Mouse (Mus musculus) embryonic facial prominence, embryonic 10.5 days (tissue): ENCODE data around the gene Jmjd1c. TPM values are rescaled to one million over a fixed set of nuclear protein-coding genes. Genes with fewer than 3 reads are reported as not detected.

Experiments used
- DNase-seq: peaks from one replicate; pipeline ENCODE4 v3.0.0-alpha.2; 2017; ENCODE audit warnings: low spot score
- H3K27ac ChIP-seq: fragments of 300-500 bp; sonication (generic); replicated peaks from 2 replicates; pipeline ENCODE4 v1.5.1; 2016; ENCODE audit warnings: mild to moderate bottlenecking
- H3K27me3 ChIP-seq: fragments of 300-500 bp; sonication (generic); replicated peaks from 2 replicates; pipeline ENCODE4 v1.6.1; 2016; ENCODE audit warnings: low read depth, mild to moderate bottlenecking; ENCODE audit not compliant: poor library complexity, severe bottlenecking
- H3K36me3 ChIP-seq: fragments of 300-500 bp; sonication (generic); replicated peaks from 2 replicates; pipeline ENCODE4 v1.6.1; 2016; ENCODE audit warnings: mild to moderate bottlenecking, moderate library complexity
- H3K4me1 ChIP-seq: fragments of 300-500 bp; sonication (generic); 2 replicates; pipeline ENCODE4 v1.6.1; 2016
- H3K4me3 ChIP-seq: fragments of 300-500 bp; sonication (generic); 2 replicates; pipeline ENCODE4 v1.5.1; 2016; ENCODE audit warnings: mild to moderate bottlenecking, moderate library complexity
- H3K9me3 ChIP-seq: fragments of 300-500 bp; sonication (generic); 2 replicates; pipeline ENCODE4 v1.6.1; 2016; ENCODE audit warnings: mild to moderate bottlenecking
- WGBS: fragments of 180-500 bp; shearing (Covaris S2); methylation state at CpG from one replicate; pipeline ENCODE4 v1.1.7; 2016; 5-methylcytosine and 5-hydroxymethylcytosine counted together
- polyA plus RNA-seq: library from polyadenylated mRNA; unstranded; fragments of >200 nt; fragmentation: Nextera tagmentation; extraction: Ambion mirVana; gene quantifications from 2 replicates; pipeline ENCODE4 v1.2.1, GENCODE M21; 2016

The Jmjd1c gene
- polyA plus RNA-seq, 1 experiment from 2014 or later, result 33.1 TPM

GRCm38 (mm10) chr10:67193003-67193652 is 97.2 kb downstream of the Jmjd1c start:
- H3K27ac ChIP-seq, result no peak overlapping the region
- no peaks in the 10 kb centered on the region for H3K27me3 ChIP-seq
- peaks cover 48% of the 10 kb centered on the region for H3K36me3 ChIP-seq
- peaks cover 2% of the 10 kb centered on the region; the same call in 1 of the 2 replicates for H3K9me3 ChIP-seq
- peaks cover 12% of the 10 kb centered on the region for H3K4me1 ChIP-seq
- DNase-seq, result no peak
- no peak overlapping the region for H3K4me3 ChIP-seq
- WGBS, result 73% methylated on average over 3 of the region's 3 CpGs

GRCm38 (mm10) chr10:67194046-67194445 is 98.1 kb downstream of the Jmjd1c start:
- H3K27ac ChIP-seq, result no peak overlapping the region
- peaks cover 2% of the 10 kb centered on the region; the same call in 1 of the 2 replicates for H3K9me3 ChIP-seq
- H3K36me3 ChIP-seq, result peaks cover 48% of the 10 kb centered on the region
- H3K4me3 ChIP-seq, result no peak overlapping the region
- peaks cover 3% of the 10 kb centered on the region for H3K4me1 ChIP-seq
- 93% methylated on average over 3 of the region's 3 CpGs for WGBS
- no peak for DNase-seq
- H3K27me3 ChIP-seq, result no peaks in the 10 kb centered on the region

- no peak for DNase-seq
- Histone ChIP-seq H3K36me3 (peaks cover 37% of the 10 kb centered on the region), H3K4me3 (no peak overlapping the region), H3K27me3 (no peaks in the 10 kb centered on the region), H3K27ac (no peak overlapping the region), H3K4me1 (no peaks in the 10 kb centered on the region), H3K9me3 (peaks cover 2% of the 10 kb centered on the region; the same call in 1 of the 2 replicates)
- WGBS, result 96% methylated on average over 1 of the region's 1 CpGs
Observed at GRCm38 (mm10) chr10:67195671-67196070, 99.7 kb downstream of the Jmjd1c start.

- DNase-seq, result no peak
- Histone ChIP-seq H3K27me3 (no peaks in the 10 kb centered on the region), H3K36me3 (peaks cover 24% of the 10 kb centered on the region), H3K4me1 (no peaks in the 10 kb centered on the region), H3K4me3 (no peak overlapping the region), H3K27ac (no peak overlapping the region), H3K9me3 (peaks cover 2% of the 10 kb centered on the region; the same call in 1 of the 2 replicates)
- 87% methylated on average over 4 of the region's 4 CpGs for WGBS
Observed at GRCm38 (mm10) chr10:67197186-67197585, 101.3 kb downstream of the Jmjd1c start.

- 80% methylated on average over 2 of the region's 2 CpGs for WGBS
- H3K4me1 ChIP-seq, result no peaks in the 10 kb centered on the region
- H3K9me3 ChIP-seq, result no peaks in the 10 kb centered on the region
- no peak overlapping the region for H3K27ac ChIP-seq
- no peaks in the 10 kb centered on the region for H3K27me3 ChIP-seq
- no peak for DNase-seq
- peaks cover 20% of the 10 kb centered on the region for H3K36me3 ChIP-seq
- no peak overlapping the region for H3K4me3 ChIP-seq
Observed at GRCm38 (mm10) chr10:67197829-67198228, 101.9 kb downstream of the Jmjd1c start.

- Histone ChIP-seq H3K27ac (no peak overlapping the region), H3K9me3 (no peaks in the 10 kb centered on the region), H3K27me3 (no peaks in the 10 kb centered on the region), H3K4me3 (no peak overlapping the region), H3K36me3 (0 out of 2 replicates have a peak, but pooled peaks cover 7% of the 10 kb centered on the region), H3K4me1 (no peaks in the 10 kb centered on the region)
- no peak for DNase-seq
Observed at GRCm38 (mm10) chr10:67201769-67202168, 105.8 kb downstream of the Jmjd1c start.

GRCm38 (mm10) chr10:67202470-67202869 is 106.5 kb downstream of the Jmjd1c start:
- Histone ChIP-seq H3K9me3 (no peaks in the 10 kb centered on the region), H3K27ac (no peak overlapping the region), H3K27me3 (no peaks in the 10 kb centered on the region), H3K4me1 (no peaks in the 10 kb centered on the region), H3K36me3 (0 out of 2 replicates have a peak, but pooled peaks cover 7% of the 10 kb centered on the region), H3K4me3 (no peak overlapping the region)
- 86% methylated on average over 6 of the region's 6 CpGs for WGBS
- no peak for DNase-seq

- H3K27me3 ChIP-seq, result no peaks in the 10 kb centered on the region
- peaks cover 10% of the 10 kb centered on the region for H3K4me1 ChIP-seq
- no peak overlapping the region for H3K27ac ChIP-seq
- 0 out of 2 replicates have a peak, but pooled peaks cover 7% of the 10 kb centered on the region for H3K36me3 ChIP-seq
- no peak for DNase-seq
- no peaks in the 10 kb centered on the region for H3K9me3 ChIP-seq
- H3K4me3 ChIP-seq, result no peak overlapping the region
- WGBS, result 85% methylated on average over 11 of the region's 11 CpGs
Observed at GRCm38 (mm10) chr10:67204652-67205407, 108.9 kb downstream of the Jmjd1c start.

- no peaks in the 10 kb centered on the region for H3K9me3 ChIP-seq
- H3K4me3 ChIP-seq, result no peak overlapping the region
- peaks cover 15% of the 10 kb centered on the region for H3K4me1 ChIP-seq
- no peak overlapping the region for H3K27ac ChIP-seq
- 0 out of 2 replicates have a peak, but pooled peaks cover 5% of the 10 kb centered on the region for H3K36me3 ChIP-seq
- 93% methylated on average over 2 of the region's 2 CpGs for WGBS
- no peak for DNase-seq
- no peaks in the 10 kb centered on the region for H3K27me3 ChIP-seq
Observed at GRCm38 (mm10) chr10:67207931-67208330, 112.0 kb downstream of the Jmjd1c start.

GRCm38 (mm10) chr10:67209916-67210675 is 114.2 kb downstream of the Jmjd1c start:
- no peak overlapping the region for H3K4me3 ChIP-seq

GRCm38 (mm10) chr10:67212031-67212430 is 116.1 kb downstream of the Jmjd1c start:
- no peaks in the 10 kb centered on the region for H3K9me3 ChIP-seq
- no peaks in the 10 kb centered on the region for H3K27me3 ChIP-seq
- no peak overlapping the region for H3K4me3 ChIP-seq
- H3K36me3 ChIP-seq, result peaks cover 2% of the 10 kb centered on the region; the same call in 1 of the 2 replicates
- no peak for DNase-seq
- no peak overlapping the region for H3K27ac ChIP-seq
- WGBS, result 93% methylated on average over 5 of the region's 5 CpGs
- peaks cover 15% of the 10 kb centered on the region for H3K4me1 ChIP-seq

More at GRCm38 (mm10) chr10:67209916-67210675, 114.2 kb downstream of the Jmjd1c start:
- 0 out of 2 replicates have a peak, but pooled peaks cover 2% of the 10 kb centered on the region for H3K36me3 ChIP-seq
- no peak overlapping the region for H3K27ac ChIP-seq
- no peaks in the 10 kb centered on the region for H3K27me3 ChIP-seq
- WGBS, result 76% methylated on average over 4 of the region's 4 CpGs
- DNase-seq, result no peak
- H3K9me3 ChIP-seq, result no peaks in the 10 kb centered on the region
- H3K4me1 ChIP-seq, result peaks cover 15% of the 10 kb centered on the region

- Histone ChIP-seq H3K36me3 (peaks cover 15% of the 10 kb centered on the region), H3K9me3 (no peaks in the 10 kb centered on the region), H3K4me3 (no peak overlapping the region), H3K4me1 (peaks cover 9% of the 10 kb centered on the region), H3K27ac (no peak overlapping the region), H3K27me3 (no peaks in the 10 kb centered on the region)
- no peak for DNase-seq
- WGBS, result 73% methylated on average over 1 of the region's 1 CpGs
Observed at GRCm38 (mm10) chr10:67213720-67214119, 117.8 kb downstream of the Jmjd1c start.
